Mouse (Mus musculus) olfactory bulb, adult 2 months (tissue): ENCODE data around the gene Rbp3.

Source experiments
- CTCF ChIP-seq: fragments of 200-500 bp; IDR thresholded peaks from 2 replicates; pipeline ENCODE4 v1.5.1; 2012; ENCODE audit warnings: low read depth, mild to moderate bottlenecking, low read length, moderate library complexity; ENCODE audit not compliant: insufficient read depth
- POLR2A ChIP-seq: fragments of 200-500 bp; IDR thresholded peaks from 2 replicates; pipeline ENCODE4 v1.6.1; 2012; ENCODE audit warnings: mild to moderate bottlenecking, low read depth, low read length, moderate library complexity; ENCODE audit not compliant: insufficient read depth

- TF ChIP-seq POLR2A (no peak), CTCF (no peak)
These were observed 49.0 kb upstream of the Rbp3 start for GRCm38 (mm10) chr14:33904851-33905250.
